Mouse (Mus musculus) testis, adult 2 months (tissue): Measurements from ENCODE around the gene Spats1. TPM values are rescaled to one million over a fixed set of nuclear protein-coding genes. Genes with fewer than 3 reads are reported as not detected.

Source experiments
- H3K27ac ChIP-seq: fragments of 200-500 bp; 2 replicates; pipeline ENCODE4 v1.5.1; 2012; ENCODE audit warnings: low read depth, low read length; ENCODE audit not compliant: control insufficient read depth, insufficient read depth
- H3K27me3 ChIP-seq: fragments of 200-500 bp; 2 replicates; pipeline ENCODE4 v1.6.1; 2012; ENCODE audit warnings: mild to moderate bottlenecking, low read length, moderate library complexity; ENCODE audit not compliant: control insufficient read depth, insufficient read depth
- H3K36me3 ChIP-seq: fragments of 200-500 bp; 2 replicates; pipeline ENCODE4 v1.6.1; 2012; ENCODE audit warnings: mild to moderate bottlenecking, low read length; ENCODE audit not compliant: control insufficient read depth, insufficient read depth
- H3K4me1 ChIP-seq: fragments of 200-500 bp; 2 replicates; pipeline ENCODE4 v1.6.1; 2012; ENCODE audit warnings: low read length; ENCODE audit not compliant: control insufficient read depth, insufficient read depth
- H3K4me3 ChIP-seq: fragments of 200-500 bp; 2 replicates; pipeline ENCODE4 v1.5.1; 2012; ENCODE audit warnings: low read depth, mild to moderate bottlenecking, low read length, moderate library complexity, mixed read lengths; ENCODE audit not compliant: control insufficient read depth
- CTCF ChIP-seq: fragments of 200-500 bp; IDR thresholded peaks from 2 replicates; pipeline ENCODE4 v1.5.1; 2012; ENCODE audit warnings: low read depth, mild to moderate bottlenecking, inconsistent platforms, low read length, moderate library complexity; ENCODE audit not compliant: control insufficient read depth, insufficient read depth, insufficient replicate concordance
- POLR2A ChIP-seq: fragments of 200-500 bp; IDR thresholded peaks from 2 replicates; pipeline ENCODE4 v1.6.1; 2012; ENCODE audit warnings: low read depth, mild to moderate bottlenecking, inconsistent platforms, low read length, moderate library complexity; ENCODE audit not compliant: control insufficient read depth
- polyA plus RNA-seq: library from polyadenylated mRNA; depleted of rRNA; stranded (reverse); fragments of >200 nt; gene quantifications from 2 replicates; pipeline ENCODE4 v1.2.3, GENCODE M21; 2012

The Spats1 gene
- polyA plus RNA-seq, 1 experiment: 23.3 TPM

- Histone ChIP-seq H3K27me3 (no peaks in the 10 kb centered on the region), H3K36me3 (no peaks in the 10 kb centered on the region), H3K4me3 (no peak overlapping the region), H3K4me1 (peaks cover 7% of the 10 kb centered on the region), H3K27ac (no peak overlapping the region)
- TF ChIP-seq CTCF (no peak), POLR2A (no peak; the same call in 1 of the 2 replicates)
Observed at GRCm38 (mm10) chr17:45517135-45517534, 41.9 kb upstream of the Spats1 start.

GRCm38 (mm10) chr17:45516488-45516887 is 41.3 kb upstream of the Spats1 start:
- H3K27ac ChIP-seq: no peak overlapping the region
- H3K4me1 ChIP-seq: peaks cover 6% of the 10 kb centered on the region
- no peak for TF ChIP-seq POLR2A
- peak; percentile 38; the same call in 1 of the 2 replicates for TF ChIP-seq CTCF
- H3K27me3 ChIP-seq: no peaks in the 10 kb centered on the region
- H3K36me3 ChIP-seq: no peaks in the 10 kb centered on the region
- H3K4me3 ChIP-seq: no peak overlapping the region

GRCm38 (mm10) chr17:45515806-45516205 is 40.6 kb upstream of the Spats1 start:
- no peak overlapping the region for H3K27ac ChIP-seq
- H3K4me1 ChIP-seq: peaks cover under 1% of the 10 kb centered on the region; the same call in 1 of the 2 replicates
- no peak overlapping the region for H3K4me3 ChIP-seq
- H3K27me3 ChIP-seq: no peaks in the 10 kb centered on the region
- no peaks in the 10 kb centered on the region for H3K36me3 ChIP-seq
- no peak for TF ChIP-seq CTCF
- TF ChIP-seq POLR2A: no peak

GRCm38 (mm10) chr17:45515204-45515726 is 40.0 kb upstream of the Spats1 start:
- TF ChIP-seq POLR2A (no peak), CTCF (no peak)
- Histone ChIP-seq H3K27ac (no peak overlapping the region), H3K4me3 (no peak overlapping the region), H3K4me1 (no peaks in the 10 kb centered on the region), H3K36me3 (no peaks in the 10 kb centered on the region), H3K27me3 (no peaks in the 10 kb centered on the region)

- Histone ChIP-seq H3K27me3 (no peaks in the 10 kb centered on the region), H3K27ac (no peak overlapping the region), H3K4me3 (no peak overlapping the region), H3K4me1 (peaks cover 2% of the 10 kb centered on the region; the same call in 1 of the 2 replicates), H3K36me3 (no peaks in the 10 kb centered on the region)
- TF ChIP-seq POLR2A (no peak), CTCF (no peak)
Observed at GRCm38 (mm10) chr17:45511757-45512156, 36.5 kb upstream of the Spats1 start.

- Histone ChIP-seq H3K27me3 (no peaks in the 10 kb centered on the region), H3K4me3 (no peak overlapping the region), H3K27ac (no peak overlapping the region), H3K36me3 (no peaks in the 10 kb centered on the region), H3K4me1 (peaks cover 9% of the 10 kb centered on the region)
- TF ChIP-seq POLR2A (no peak), CTCF (no peak)
Observed at GRCm38 (mm10) chr17:45510871-45511270, 35.7 kb upstream of the Spats1 start.

GRCm38 (mm10) chr17:45506700-45507189 is 31.5 kb upstream of the Spats1 start, which contains the start of gene Aars2:
TSS of gene Aars2 (plus strand) at chr17:45506841.
- Histone ChIP-seq H3K36me3 (no peaks in the 10 kb centered on the region), H3K4me3 (peak within 1 kb of the TSS; percentile 98), H3K27ac (peak within 1 kb of the TSS; percentile 89), H3K4me1 (peaks cover 9% of the 10 kb centered on the region), H3K27me3 (no peaks in the 10 kb centered on the region)
- TF ChIP-seq POLR2A: peak; percentile 83
- peak; percentile 76 for TF ChIP-seq CTCF
